Mouse (Mus musculus): ENCODE results near the gene 1110008P14Rik. TPM values are rescaled to one million over a fixed set of nuclear protein-coding genes. Genes with fewer than 3 reads are reported as not detected.
A peak's percentile ranks its signal among the peaks of the same experiment; 100 is the strongest.
"Not testable (repeated sequence)": the region's sequence is repeated elsewhere in the genome, so short reads cannot be mapped to it uniquely, and the experiment has no call there.

The 1110008P14Rik gene
- polyA plus RNA-seq, 1 experiment from 2014 or later = 61.1 TPM

GRCm38 (mm10) chr2:32380001-32380500 is 1.7 kb downstream of the 1110008P14Rik start:
- ATAC-seq (ENCODE audit: low FRiP score, low read depth) = no peak
- Histone ChIP-seq H3K9ac (replicated peaks) (no peak overlapping the region), H3K27ac (replicated peaks) (no peak overlapping the region), H3K4me1 (peaks cover 8% of the 10 kb centered on the region), H3K27me3 (peaks cover 39% of the 10 kb centered on the region), H3K9me3 (no peaks in the 10 kb centered on the region), H3K4me3 (no peak overlapping the region), H3K4me2 (replicated peaks) (no peak overlapping the region), H3K36me3 (peaks cover 48% of the 10 kb centered on the region)
- WGBS = 96% methylated on average over 7 of the region's 7 CpGs

GRCm38 (mm10) chr2:32376963-32377362 is 4.8 kb downstream of the 1110008P14Rik start:
- Histone ChIP-seq H3K4me2 (replicated peaks) (no peak overlapping the region), H3K4me1 (peaks cover 5% of the 10 kb centered on the region), H3K36me3 (peaks cover 74% of the 10 kb centered on the region), H3K4me3 (no peak overlapping the region), H3K9ac (replicated peaks) (no peak overlapping the region), H3K27me3 (peaks cover 12% of the 10 kb centered on the region; the same call in 1 of the 2 replicates), H3K27ac (replicated peaks) (no peak overlapping the region), H3K9me3 (no peaks in the 10 kb centered on the region)
- ATAC-seq (ENCODE audit: low FRiP score, low read depth) = no peak
- WGBS = 94% methylated on average over 10 of the region's 10 CpGs

GRCm38 (mm10) chr2:32375317-32375940 is 6.3 kb downstream of the 1110008P14Rik start:
- no peaks in the 10 kb centered on the region for H3K9me3 ChIP-seq
- H3K9ac ChIP-seq (replicated peaks) = no peak overlapping the region
- H3K36me3 ChIP-seq = peaks cover 89% of the 10 kb centered on the region
- H3K4me2 ChIP-seq (replicated peaks) = no peak overlapping the region
- H3K4me3 ChIP-seq = no peak overlapping the region
- no peaks in the 10 kb centered on the region for H3K4me1 ChIP-seq
- H3K27me3 ChIP-seq = peaks cover 9% of the 10 kb centered on the region; the same call in 1 of the 2 replicates
- H3K27ac ChIP-seq (replicated peaks) = no peak overlapping the region
- ATAC-seq (ENCODE audit: low FRiP score, low read depth) = no peak
- 95% methylated on average over 13 of the region's 13 CpGs for WGBS

GRCm38 (mm10) chr2:32374191-32374590 is 7.5 kb downstream of the 1110008P14Rik start:
- H3K36me3 ChIP-seq = peaks cover 93% of the 10 kb centered on the region
- WGBS = 89% methylated on average over 10 of the region's 10 CpGs

GRCm38 (mm10) chr2:32367315-32367714 is 14.4 kb downstream of the 1110008P14Rik start:
- Histone ChIP-seq H3K27ac (replicated peaks) (no peak overlapping the region), H3K27me3 (no peaks in the 10 kb centered on the region), H3K36me3 (peaks cover 63% of the 10 kb centered on the region), H3K9ac (replicated peaks) (no peak overlapping the region), H3K4me1 (peaks cover 11% of the 10 kb centered on the region), H3K4me3 (no peak overlapping the region), H3K9me3 (no peaks in the 10 kb centered on the region), H3K4me2 (replicated peaks) (no peak overlapping the region)
- 95% methylated on average over 5 of the region's 5 CpGs for WGBS
- no peak for ATAC-seq (ENCODE audit: low FRiP score, low read depth)

More at GRCm38 (mm10) chr2:32374191-32374590, 7.5 kb downstream of the 1110008P14Rik start:
- H3K27ac ChIP-seq (replicated peaks) = no peak overlapping the region
- H3K4me2 ChIP-seq (replicated peaks) = no peak overlapping the region
- H3K27me3 ChIP-seq = 0 out of 2 replicates have a peak, but pooled peaks cover 3% of the 10 kb centered on the region
- ATAC-seq (ENCODE audit: low FRiP score, low read depth) = no peak
- no peak overlapping the region for H3K4me3 ChIP-seq
- no peak overlapping the region for H3K9ac ChIP-seq (replicated peaks)
- no peaks in the 10 kb centered on the region for H3K9me3 ChIP-seq
- H3K4me1 ChIP-seq = no peaks in the 10 kb centered on the region

GRCm38 (mm10) chr2:32364121-32364520 is 17.6 kb downstream of the 1110008P14Rik start:
- H3K4me3 ChIP-seq = peak overlapping the region; percentile 86; the same call in 1 of the 2 replicates

GRCm38 (mm10) chr2:32363376-32364106 is 18.2 kb downstream of the 1110008P14Rik start:
- Histone ChIP-seq H3K9ac (replicated peaks) (peak overlapping the region; percentile 89), H3K27ac (replicated peaks) (peak overlapping the region; percentile 83), H3K4me2 (replicated peaks) (peak overlapping the region; percentile 88), H3K4me3 (peak overlapping the region; percentile 86), H3K36me3 (peaks cover 34% of the 10 kb centered on the region), H3K4me1 (peaks cover 23% of the 10 kb centered on the region), H3K9me3 (no peaks in the 10 kb centered on the region), H3K27me3 (peaks cover 10% of the 10 kb centered on the region)
- ATAC-seq (ENCODE audit: low FRiP score, low read depth) = no peak
- WGBS = 13% methylated on average over 19 of the region's 19 CpGs

More at GRCm38 (mm10) chr2:32364121-32364520, 17.6 kb downstream of the 1110008P14Rik start:
- Histone ChIP-seq H3K4me1 (peaks cover 23% of the 10 kb centered on the region), H3K9ac (replicated peaks) (peak overlapping the region; percentile 89; the same call in 1 of the 2 replicates), H3K27me3 (peaks cover 10% of the 10 kb centered on the region), H3K9me3 (no peaks in the 10 kb centered on the region), H3K4me2 (replicated peaks) (peak overlapping the region; percentile 88), H3K36me3 (peaks cover 34% of the 10 kb centered on the region), H3K27ac (replicated peaks) (no peak overlapping the region)
- 87% methylated on average over 8 of the region's 8 CpGs for WGBS
- ATAC-seq (ENCODE audit: low FRiP score, low read depth) = no peak

- H3K4me3 ChIP-seq = peak overlapping the region; percentile 86
- H3K27ac ChIP-seq (replicated peaks) = peak overlapping the region; percentile 83
- H3K9ac ChIP-seq (replicated peaks) = peak overlapping the region; percentile 89
- H3K36me3 ChIP-seq = peaks cover 29% of the 10 kb centered on the region
- peak overlapping the region; percentile 88 for H3K4me2 ChIP-seq (replicated peaks)
- H3K9me3 ChIP-seq = no peaks in the 10 kb centered on the region
- WGBS = under 1% methylated on average over 53 of the region's 53 CpGs
- H3K27me3 ChIP-seq = peaks cover 10% of the 10 kb centered on the region
- H3K4me1 ChIP-seq = peaks cover 23% of the 10 kb centered on the region
- peak; percentile 83 for ATAC-seq (ENCODE audit: low FRiP score, low read depth)
These were observed 18.9 kb downstream of the 1110008P14Rik start for GRCm38 (mm10) chr2:32362817-32363340.

- WGBS = 48% methylated on average over 5 of the region's 5 CpGs
These were observed 19.5 kb downstream of the 1110008P14Rik start for GRCm38 (mm10) chr2:32362274-32362673.

GRCm38 (mm10) chr2:32361437-32361836 is 20.3 kb downstream of the 1110008P14Rik start:
- H3K36me3 ChIP-seq = peaks cover 14% of the 10 kb centered on the region
- H3K9me3 ChIP-seq = no peaks in the 10 kb centered on the region
- H3K4me1 ChIP-seq = peaks cover 23% of the 10 kb centered on the region
- WGBS = 2% methylated on average over 24 of the region's 24 CpGs
- ATAC-seq (ENCODE audit: low FRiP score, low read depth) = no peak
- peak overlapping the region; percentile 30 for H3K4me3 ChIP-seq
- peak overlapping the region; percentile 61 for H3K4me2 ChIP-seq (replicated peaks)
- H3K9ac ChIP-seq (replicated peaks) = peak overlapping the region; percentile 34; the same call in 1 of the 2 replicates
- H3K27ac ChIP-seq (replicated peaks) = no peak overlapping the region
- peaks cover 18% of the 10 kb centered on the region for H3K27me3 ChIP-seq

More at GRCm38 (mm10) chr2:32362274-32362673, 19.5 kb downstream of the 1110008P14Rik start:
- H3K9ac ChIP-seq (replicated peaks); H3K27ac ChIP-seq (replicated peaks); H3K9me3 ChIP-seq; ATAC-seq (ENCODE audit: low FRiP score, low read depth): not testable (repeated sequence)
- Histone ChIP-seq H3K4me2 (replicated peaks) (peak overlapping the region; percentile 88), H3K4me1 (peaks cover 23% of the 10 kb centered on the region), H3K4me3 (peak overlapping the region; percentile 86), H3K36me3 (peaks cover 23% of the 10 kb centered on the region), H3K27me3 (peaks cover 15% of the 10 kb centered on the region)

- peaks cover 23% of the 10 kb centered on the region for H3K4me1 ChIP-seq
- WGBS = 5% methylated on average over 14 of the region's 14 CpGs
These were observed 21.0 kb downstream of the 1110008P14Rik start for GRCm38 (mm10) chr2:32360741-32361140.

More at GRCm38 (mm10) chr2:32360741-32361140, 21.0 kb downstream of the 1110008P14Rik start:
- Histone ChIP-seq H3K4me2 (replicated peaks) (peak overlapping the region; percentile 61), H3K9ac (replicated peaks) (peak overlapping the region; percentile 34; the same call in 1 of the 2 replicates), H3K27me3 (peaks cover 18% of the 10 kb centered on the region), H3K36me3 (peaks cover 7% of the 10 kb centered on the region), H3K27ac (replicated peaks) (no peak overlapping the region), H3K4me3 (peak overlapping the region; percentile 30), H3K9me3 (no peaks in the 10 kb centered on the region)
- ATAC-seq (ENCODE audit: low FRiP score, low read depth) = 0 out of 2 replicates have a peak, but pooled peaks have one; percentile 6
